19 mouse cellular contexts compared by ENCODE assay signal in genomic region chr9:26800357-26800756, GRCm38 (mm10). TPM values are rescaled to one million over a fixed set of nuclear protein-coding genes. Genes with fewer than 3 reads are reported as not detected.
"Had no signal": no experiment of that assay in that cellular context is flagged by ENCODE, and none has a peak within 500 bp of the region (broad histone marks: within the 10 kb centered on the region; RNA-seq: fewer than 3 reads in every experiment).

No protein-coding gene starts in this region.

- DNase-seq: left cerebral cortex, postnatal 4 days; liver, postnatal 0 days; lung, embryonic 14.5 days; thymus, adult 18-20 months; thymus, postnatal 36 days had no signal

- H3K9me3 ChIP-seq: limb, embryonic 12.5 days; limb, embryonic 15.5 days; midbrain, embryonic 12.5 days; midbrain, embryonic 15.5 days; neural tube, embryonic 12.5 days; neural tube, embryonic 15.5 days had no signal

- H3K36me3 ChIP-seq: limb, embryonic 12.5 days; limb, embryonic 15.5 days; midbrain, embryonic 12.5 days; midbrain, embryonic 15.5 days; neural tube, embryonic 12.5 days; neural tube, embryonic 15.5 days had no signal

- H3K9ac ChIP-seq: limb, embryonic 12.5 days; limb, embryonic 15.5 days; liver, embryonic 14.5 days; liver, postnatal 0 days; lung, embryonic 14.5 days; midbrain, embryonic 12.5 days; midbrain, embryonic 15.5 days; neural tube, embryonic 12.5 days; neural tube, embryonic 15.5 days had no signal

- H3K27me3 ChIP-seq: limb, embryonic 12.5 days; limb, embryonic 15.5 days; midbrain, embryonic 12.5 days; midbrain, embryonic 15.5 days; neural tube, embryonic 12.5 days; neural tube, embryonic 15.5 days had no signal

- H3K27ac ChIP-seq: hindbrain, postnatal 0 days; limb, embryonic 12.5 days; limb, embryonic 15.5 days; liver, embryonic 14.5 days; macrophage; midbrain, embryonic 12.5 days; midbrain, embryonic 15.5 days; neural tube, embryonic 12.5 days; neural tube, embryonic 15.5 days had no signal

- H3K4me2 ChIP-seq: limb, embryonic 12.5 days; limb, embryonic 15.5 days; liver, embryonic 11.5 days; lung, embryonic 14.5 days; midbrain, embryonic 12.5 days; midbrain, embryonic 15.5 days; neural tube, embryonic 12.5 days; neural tube, embryonic 15.5 days had no signal

- ATAC-seq: hindbrain, postnatal 0 days; inflammation-experienced regulatory T-cells, adult 6 months; intestine, embryonic 16.5 days; liver, postnatal 0 days; lung, postnatal 0 days; midbrain, embryonic 15.5 days had no signal

- H3K4me3 ChIP-seq: limb, embryonic 12.5 days; limb, embryonic 15.5 days; midbrain, embryonic 12.5 days; midbrain, embryonic 15.5 days; neural tube, embryonic 12.5 days; neural tube, embryonic 15.5 days had no signal

- H3K4me1 ChIP-seq: limb, embryonic 12.5 days; limb, embryonic 15.5 days; midbrain, embryonic 15.5 days; neural tube, embryonic 12.5 days; neural tube, embryonic 15.5 days had no signal

RNA-seq across cellular contexts. Expression of gene Glb1l2, which starts 5.9 kb away (rescaled TPM):
- total RNA-seq: megakaryocyte, adult 5-6 weeks had no signal
- polyA plus RNA-seq: inflammation-experienced regulatory T-cells, adult 6 months; liver, postnatal 0 days; macrophage had no signal
